Mouse (Mus musculus): ENCODE data around the gene Ganab.
"Not testable (repeated sequence)": the region's sequence is repeated elsewhere in the genome, so short reads cannot be mapped to it uniquely, and the experiment has no call there.

The Ganab gene

GRCm38 (mm10) chr19:8897865-8898495, at the start of gene Ganab:
Ganab (plus strand) TSS chr19:8898071.
- DNase-seq (ENCODE audit: inconsistent age in 2 of 2, low spot score in 1 of 2): peak; percentile 97 to 98

GRCm38 (mm10) chr19:8848356-8848755, 49.5 kb upstream of the Ganab start:
- no peak for DNase-seq (ENCODE audit: inconsistent age in 2 of 2, low spot score in 1 of 2)

GRCm38 (mm10) chr19:8850402-8850901, 47.4 kb upstream of the Ganab start, which contains the start of gene Lrrn4cl:
Lrrn4cl (plus strand) TSS chr19:8850768.
- peak; percentile 56 to 68 for DNase-seq (ENCODE audit: inconsistent age in 2 of 2, low spot score in 1 of 2)

GRCm38 (mm10) chr19:8851639-8852038, 46.2 kb upstream of the Ganab start:
- DNase-seq (ENCODE audit: inconsistent age in 2 of 2, low spot score in 1 of 2): no peak

- no peak for DNase-seq (ENCODE audit: inconsistent age in 2 of 2, low spot score in 1 of 2)
Measured at GRCm38 (mm10) chr19:8852236-8852928, 45.5 kb upstream of the Ganab start.

- DNase-seq (ENCODE audit: inconsistent age in 2 of 2, low spot score in 1 of 2): no peak
Measured at GRCm38 (mm10) chr19:8853117-8853516, 44.8 kb upstream of the Ganab start.

- DNase-seq (ENCODE audit: inconsistent age in 2 of 2, low spot score in 1 of 2): peak; percentile 61 to 86
Measured at GRCm38 (mm10) chr19:8857689-8858088, 40.2 kb upstream of the Ganab start.

GRCm38 (mm10) chr19:8859018-8859417, 38.9 kb upstream of the Ganab start:
- peak in 1 of 2 experiments; percentile 70 for DNase-seq (ENCODE audit: inconsistent age in 2 of 2, low spot score in 1 of 2)

- DNase-seq (ENCODE audit: inconsistent age in 2 of 2, low spot score in 1 of 2): no peak
Measured at GRCm38 (mm10) chr19:8864265-8864664, 33.6 kb upstream of the Ganab start.

GRCm38 (mm10) chr19:8870381-8870780, 27.5 kb upstream of the Ganab start:
- not testable (repeated sequence) for DNase-seq (ENCODE audit: inconsistent age in 2 of 2, low spot score in 1 of 2)

GRCm38 (mm10) chr19:8870838-8871237, 27.0 kb upstream of the Ganab start:
- no peak for DNase-seq (ENCODE audit: inconsistent age in 2 of 2, low spot score in 1 of 2)

- peak; percentile 99 for DNase-seq (ENCODE audit: inconsistent age in 2 of 2, low spot score in 1 of 2)
Measured at GRCm38 (mm10) chr19:8871267-8872186, 26.3 kb upstream of the Ganab start, which contains the start of gene Ubxn1. Ubxn1 (plus strand) TSS chr19:8871496.

- DNase-seq (ENCODE audit: inconsistent age in 2 of 2, low spot score in 1 of 2): peak in 1 of 2 experiments; percentile 60
Measured at GRCm38 (mm10) chr19:8872266-8872840, 25.5 kb upstream of the Ganab start.

- no peak for DNase-seq (ENCODE audit: inconsistent age in 2 of 2, low spot score in 1 of 2)
Measured at GRCm38 (mm10) chr19:8875031-8875430, 22.8 kb upstream of the Ganab start.

GRCm38 (mm10) chr19:8880311-8881033, 17.4 kb upstream of the Ganab start, which contains the start of gene Uqcc3:
Uqcc3 (minus strand) TSS chr19:8880923.
- peak; percentile 93 to 97 for DNase-seq (ENCODE audit: inconsistent age in 2 of 2, low spot score in 1 of 2)

GRCm38 (mm10) chr19:8881034-8881392, 16.9 kb upstream of the Ganab start:
- DNase-seq (ENCODE audit: inconsistent age in 2 of 2, low spot score in 1 of 2): no peak

- DNase-seq (ENCODE audit: inconsistent age in 2 of 2, low spot score in 1 of 2): no peak
Measured at GRCm38 (mm10) chr19:8883616-8884015, 14.3 kb upstream of the Ganab start, which contains the start of the genes Lbhd1 and Gm49403. Lbhd1 (plus strand) TSS chr19:8883732. Gm49403 (plus strand) TSS chr19:8883930.

GRCm38 (mm10) chr19:8886916-8887584, 10.8 kb upstream of the Ganab start:
- no peak for DNase-seq (ENCODE audit: inconsistent age in 2 of 2, low spot score in 1 of 2)
